Mouse (Mus musculus) ES-Bruce4 (cell line): ENCODE results near the gene Slc7a1. TPM values are rescaled to one million over a fixed set of nuclear protein-coding genes. Genes with fewer than 3 reads are reported as not detected.

Experiments used
- H3K27ac ChIP-seq: 2 replicates; pipeline ENCODE4 v1.5.1; 2012; ENCODE audit warnings: low read length, inconsistent platforms; ENCODE audit not compliant: insufficient read depth
- H3K27me3 ChIP-seq: 2 replicates; pipeline ENCODE4 v1.6.1; 2012; ENCODE audit warnings: mild to moderate bottlenecking, low read length, inconsistent platforms; ENCODE audit not compliant: control insufficient read depth, poor library complexity, insufficient read depth, severe bottlenecking
- H3K36me3 ChIP-seq: 2 replicates; pipeline ENCODE4 v1.6.1; 2012; ENCODE audit warnings: inconsistent platforms, mild to moderate bottlenecking, low read length, moderate library complexity; ENCODE audit not compliant: control insufficient read depth, poor library complexity, insufficient read depth, severe bottlenecking
- H3K4me1 ChIP-seq: one replicate; pipeline ENCODE4 v1.8.1; 2011; ENCODE audit warnings: low read length; ENCODE audit not compliant: control insufficient read depth, insufficient read depth
- H3K4me3 ChIP-seq: 2 replicates; pipeline ENCODE4 v1.5.1; 2011; ENCODE audit warnings: low read depth, mild to moderate bottlenecking, low read length
- H3K9ac ChIP-seq: 2 replicates; pipeline ENCODE4 v1.6.1; 2012; ENCODE audit warnings: low read depth, mild to moderate bottlenecking, inconsistent platforms; ENCODE audit not compliant: poor library complexity, severe bottlenecking
- H3K9me3 ChIP-seq: replicated peaks from 2 replicates; pipeline ENCODE4 v1.6.1; 2012; ENCODE audit warnings: mild to moderate bottlenecking, low read length, inconsistent platforms; ENCODE audit not compliant: control insufficient read depth, poor library complexity, insufficient read depth, severe bottlenecking
- CTCF ChIP-seq: IDR thresholded peaks from one replicate; pipeline ENCODE4 v1.8.1; 2011; ENCODE audit warnings: low read depth, low read length
- EP300 ChIP-seq: IDR thresholded peaks from 2 replicates; pipeline ENCODE4 v1.6.1; 2011; ENCODE audit warnings: low read depth, low read length; ENCODE audit not compliant: insufficient read depth
- POLR2A ChIP-seq: IDR thresholded peaks from one replicate; pipeline ENCODE4 v1.8.1; 2011; ENCODE audit warnings: low read length; ENCODE audit not compliant: insufficient read depth
- polyA plus RNA-seq: library from polyadenylated mRNA; stranded (reverse); fragments of >200 nt; gene quantifications from 2 replicates; pipeline ENCODE4 v1.2.4, GENCODE M21; 2011; ENCODE audit warnings: low read depth; ENCODE audit not compliant: missing spikeins, insufficient read depth, insufficient read length

The Slc7a1 gene
- polyA plus RNA-seq, 1 experiment: 27.1 TPM

DNA sequence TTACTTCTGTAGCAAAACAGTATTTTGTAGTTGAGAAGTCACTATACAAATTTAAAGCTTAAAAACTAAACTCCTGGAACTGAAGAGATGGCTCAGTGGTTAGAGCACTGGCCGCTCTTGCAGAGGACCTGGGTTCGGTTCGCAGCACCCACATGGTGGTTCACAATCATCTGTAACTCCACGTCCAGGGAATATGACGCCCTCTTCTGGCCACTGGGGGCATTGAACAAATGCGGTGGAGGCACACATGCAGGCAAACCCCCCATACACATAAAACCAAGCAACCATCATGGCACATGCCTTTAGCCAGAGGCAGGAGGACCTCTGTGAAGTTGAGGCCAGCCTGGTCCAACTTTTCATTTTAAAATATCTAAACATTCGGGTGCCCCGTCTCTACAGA is 23.3 kb downstream of the Slc7a1 start:
- H3K4me3 ChIP-seq: no peak overlapping the region
- H3K4me1 ChIP-seq: peaks cover 7% of the 10 kb centered on the region
- H3K9me3 ChIP-seq: no peaks in the 10 kb centered on the region
- no peaks in the 10 kb centered on the region for H3K27me3 ChIP-seq
- H3K36me3 ChIP-seq: no peaks in the 10 kb centered on the region
- no peak overlapping the region for H3K27ac ChIP-seq
- no peak overlapping the region for H3K9ac ChIP-seq
- no peak for TF ChIP-seq POLR2A
- no peak for TF ChIP-seq EP300
- no peak for TF ChIP-seq CTCF

DNA sequence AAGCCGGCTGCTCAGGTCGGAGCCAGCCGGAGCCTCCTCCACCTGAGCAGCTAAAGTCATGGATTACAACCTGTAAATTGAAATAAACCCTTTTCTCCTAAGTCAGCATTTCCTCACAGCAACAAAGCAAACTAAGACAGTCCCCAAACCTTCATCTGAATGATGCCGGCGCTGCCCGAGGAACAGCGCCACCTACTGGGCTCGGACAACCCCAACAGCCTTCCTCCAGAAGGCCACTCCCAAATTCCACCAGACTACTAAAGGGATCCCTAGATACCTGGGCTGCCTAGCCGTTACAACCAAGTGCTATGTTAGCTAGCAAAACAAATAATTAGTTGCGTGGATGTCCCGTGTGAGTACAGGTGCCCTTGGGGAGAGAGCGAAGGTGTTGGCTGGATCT is 24.2 kb downstream of the Slc7a1 start:
- Histone ChIP-seq H3K4me3 (no peak overlapping the region), H3K27ac (no peak overlapping the region; the same call in 1 of the 2 replicates), H3K9ac (no peak overlapping the region), H3K4me1 (peaks cover 7% of the 10 kb centered on the region), H3K27me3 (no peaks in the 10 kb centered on the region), H3K36me3 (no peaks in the 10 kb centered on the region), H3K9me3 (no peaks in the 10 kb centered on the region)
- TF ChIP-seq POLR2A (no peak), EP300 (no peak), CTCF (peak; percentile 94)

DNA sequence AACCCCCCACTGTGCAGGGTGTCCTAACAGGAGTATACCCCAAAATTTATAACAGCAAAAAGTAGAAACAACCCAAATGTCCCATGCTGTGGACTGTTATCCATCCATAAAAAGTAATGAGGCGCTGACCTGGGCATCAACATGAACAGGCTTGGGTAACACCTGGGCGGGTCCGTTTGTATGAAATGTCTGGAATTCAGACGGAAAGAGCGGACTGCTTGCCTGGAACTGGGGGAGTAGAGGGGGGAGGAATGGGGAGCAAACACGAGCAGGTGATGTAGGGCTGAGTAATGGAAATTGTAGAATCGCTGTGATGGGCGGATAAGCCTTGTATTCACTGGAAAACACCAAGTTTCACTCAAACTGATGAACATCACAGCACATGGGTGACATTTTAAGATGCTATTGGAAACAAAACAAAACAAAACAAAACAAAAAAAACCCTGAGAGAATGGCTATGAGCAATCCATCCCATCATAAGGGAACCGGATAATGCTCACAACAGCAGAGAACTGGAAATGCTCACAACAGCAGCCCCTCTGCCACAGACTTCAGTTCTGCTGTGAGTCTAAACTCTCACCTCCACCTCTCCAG is 26.5 kb downstream of the Slc7a1 start:
- Histone ChIP-seq H3K36me3 (no peaks in the 10 kb centered on the region), H3K27ac (peak overlapping the region; percentile 73), H3K4me1 (peaks cover 7% of the 10 kb centered on the region), H3K27me3 (no peaks in the 10 kb centered on the region), H3K9me3 (no peaks in the 10 kb centered on the region), H3K9ac (no peak overlapping the region), H3K4me3 (no peak overlapping the region)
- TF ChIP-seq EP300: no peak
- TF ChIP-seq CTCF: no peak
- TF ChIP-seq POLR2A: no peak

DNA sequence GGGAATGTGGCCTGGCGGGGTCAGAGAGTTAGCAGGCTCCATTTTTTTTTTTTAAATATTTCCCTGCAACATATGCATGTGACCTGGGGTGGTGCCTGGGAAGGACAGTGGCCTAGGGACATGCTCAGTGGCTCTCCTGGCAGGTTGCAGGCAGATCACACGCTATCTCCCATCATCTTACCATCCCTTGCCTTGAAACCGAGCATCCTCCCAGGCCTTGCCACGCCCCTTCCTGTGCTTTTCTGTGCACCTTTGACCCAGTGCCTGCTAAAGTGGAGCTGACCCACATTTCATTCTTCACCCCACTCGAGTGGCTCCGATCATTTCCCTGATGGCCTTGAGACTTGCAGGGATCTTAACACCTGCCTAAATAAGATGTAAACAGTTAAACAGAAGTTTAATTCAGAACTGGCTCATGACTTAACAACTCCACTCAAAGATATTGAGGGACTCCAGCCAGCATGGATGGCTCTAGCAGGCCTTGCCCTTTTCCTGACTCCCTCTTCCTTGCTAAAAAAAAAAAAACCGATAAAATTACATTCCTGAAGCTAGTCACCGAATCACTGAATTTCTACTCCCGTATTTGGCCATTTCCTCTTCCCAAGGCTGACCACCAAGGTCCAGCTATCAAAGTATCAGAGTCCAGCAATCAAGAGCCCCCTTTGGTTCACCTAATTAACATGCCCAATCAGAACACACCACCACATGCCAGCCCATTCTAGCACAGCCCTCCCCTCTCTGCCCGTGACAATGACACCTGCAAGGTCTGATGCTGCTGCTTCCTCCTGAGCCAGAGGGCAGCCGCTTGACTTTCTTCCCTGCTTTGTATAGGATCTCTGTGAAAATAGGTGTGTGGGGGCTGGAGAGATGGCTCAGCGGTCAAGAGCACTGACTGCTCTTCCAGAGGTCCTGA is 27.4 kb downstream of the Slc7a1 start:
- Histone ChIP-seq H3K4me3 (peak overlapping the region; percentile 66), H3K9me3 (no peaks in the 10 kb centered on the region), H3K36me3 (no peaks in the 10 kb centered on the region), H3K9ac (peak overlapping the region; percentile 12; the same call in 1 of the 2 replicates), H3K27ac (peak overlapping the region; percentile 29), H3K4me1 (peaks cover 7% of the 10 kb centered on the region), H3K27me3 (no peaks in the 10 kb centered on the region)
- TF ChIP-seq POLR2A: no peak
- no peak for TF ChIP-seq CTCF
- no peak for TF ChIP-seq EP300

DNA sequence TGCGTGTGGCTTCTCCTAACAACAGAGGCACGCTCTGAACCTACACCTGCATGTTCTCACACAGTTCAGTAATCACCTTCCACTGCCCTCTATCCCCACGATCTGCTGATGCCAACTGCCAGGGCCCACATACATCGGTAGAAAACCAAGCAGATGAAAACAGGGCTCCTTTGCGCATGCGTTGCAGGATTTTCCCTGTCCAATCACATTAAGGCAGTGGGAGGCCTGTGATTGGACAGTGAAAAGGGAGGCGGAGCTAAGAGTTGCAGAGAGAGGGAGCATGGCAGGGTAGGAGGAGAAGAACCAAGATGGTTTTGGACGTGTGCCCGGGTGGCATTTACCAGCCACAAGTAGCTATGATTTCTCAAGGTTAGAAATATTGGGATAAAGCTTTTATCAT is 28.3 kb downstream of the Slc7a1 start:
- Histone ChIP-seq H3K4me3 (peak overlapping the region; percentile 95), H3K27me3 (no peaks in the 10 kb centered on the region), H3K9ac (peak overlapping the region; percentile 47), H3K36me3 (no peaks in the 10 kb centered on the region), H3K27ac (peak overlapping the region; percentile 52), H3K9me3 (no peaks in the 10 kb centered on the region), H3K4me1 (peaks cover 9% of the 10 kb centered on the region)
- TF ChIP-seq CTCF (no peak), EP300 (no peak), POLR2A (peak; percentile 88)

DNA sequence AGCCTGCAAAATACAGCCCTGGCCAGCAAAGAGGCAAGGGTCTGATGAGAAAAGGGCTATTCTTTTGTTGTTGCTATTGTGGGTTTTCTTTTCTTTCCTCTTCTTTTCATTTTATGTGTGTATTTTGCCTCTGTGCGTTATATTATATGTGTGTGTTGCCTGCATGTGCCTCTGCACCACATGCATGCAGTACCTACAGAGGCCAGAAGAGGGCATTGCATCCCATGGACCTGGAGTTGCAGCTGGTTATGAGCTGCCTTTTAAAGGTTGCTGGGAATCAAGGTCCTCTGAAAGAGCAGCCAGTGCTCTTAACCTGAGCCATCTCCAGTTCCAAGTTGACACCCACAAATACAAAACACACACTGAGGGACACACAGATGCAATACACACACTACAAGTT is 29.1 kb downstream of the Slc7a1 start:
- H3K4me3 ChIP-seq: no peak overlapping the region
- H3K27me3 ChIP-seq: no peaks in the 10 kb centered on the region
- TF ChIP-seq POLR2A: no peak
- TF ChIP-seq CTCF: peak; percentile 86
- peaks cover 9% of the 10 kb centered on the region for H3K4me1 ChIP-seq
- no peaks in the 10 kb centered on the region for H3K9me3 ChIP-seq
- no peak overlapping the region for H3K27ac ChIP-seq
- H3K9ac ChIP-seq: no peak overlapping the region
- H3K36me3 ChIP-seq: no peaks in the 10 kb centered on the region
